Mouse (Mus musculus) liver, embryonic 16.5 days (tissue): ENCODE results near the gene Fam32a. TPM values are rescaled to one million over a fixed set of nuclear protein-coding genes. Genes with fewer than 3 reads are reported as not detected.
A peak's percentile ranks its signal among the peaks of the same experiment; 100 is the strongest.

Source experiments
- ATAC-seq: fragments of 200-750 bp; cut with Nextera tagmentation; 2 replicates; pipeline ENCODE4 v1.8.0; 2017; ENCODE audit warnings: low read depth, mild to moderate bottlenecking, moderate number of reproducible peaks, moderate library complexity
- H3K27ac ChIP-seq: fragments of 300-500 bp; sonication (generic); 2 replicates; pipeline ENCODE4 v1.5.1; 2014; ENCODE audit warnings: mild to moderate bottlenecking, low read length
- H3K27me3 ChIP-seq: fragments of 300-500 bp; sonication (generic); 2 replicates; pipeline ENCODE4 v1.6.1; 2014; ENCODE audit warnings: low read depth, low read length, mixed read lengths; ENCODE audit not compliant: control insufficient read depth, insufficient read depth
- H3K36me3 ChIP-seq: fragments of 300-500 bp; sonication (generic); 2 replicates; pipeline ENCODE4 v1.6.1; 2014; ENCODE audit warnings: mild to moderate bottlenecking; ENCODE audit not compliant: control insufficient read depth, insufficient read depth
- H3K4me1 ChIP-seq: fragments of 300-500 bp; sonication (generic); 2 replicates; pipeline ENCODE4 v1.6.1; 2014; ENCODE audit warnings: low read depth, low read length, mixed read lengths; ENCODE audit not compliant: control insufficient read depth
- H3K4me2 ChIP-seq: fragments of 300-500 bp; sonication (generic); 2 replicates; pipeline ENCODE4 v1.6.1; 2014; ENCODE audit warnings: low read depth, low read length, mixed read lengths
- H3K4me3 ChIP-seq: fragments of 300-500 bp; sonication (generic); 2 replicates; pipeline ENCODE4 v1.5.1; 2014; ENCODE audit warnings: low read depth, mild to moderate bottlenecking, low read length
- H3K9ac ChIP-seq: fragments of 300-500 bp; sonication (generic); 2 replicates; pipeline ENCODE4 v1.6.1; 2014; ENCODE audit warnings: low read depth, low read length
- H3K9me3 ChIP-seq: fragments of 300-500 bp; sonication (generic); replicated peaks from 2 replicates; pipeline ENCODE4 v1.6.1; 2016; ENCODE audit warnings: low read length; ENCODE audit not compliant: control insufficient read depth
- WGBS: fragments of 180-500 bp; shearing (Covaris S2); extraction: QIAGEN DNeasy Blood & Tissue Kit; methylation state at CpG from one replicate; pipeline ENCODE4 v1.1.7; 2014; ENCODE audit not compliant: insufficient replicate concordance; 5-methylcytosine and 5-hydroxymethylcytosine counted together
- polyA plus RNA-seq: library from polyadenylated mRNA; unstranded; fragments of >200 nt; fragmentation: Nextera tagmentation; extraction: Ambion mirVana; gene quantifications from 2 replicates; pipeline ENCODE4 v1.2.1, GENCODE M21; 2015

Gene Fam32a
- polyA plus RNA-seq, 1 experiment from 2014 or later = 32.5 TPM

GRCm38 (mm10) chr8:72257902-72258238 is 38.3 kb downstream of the Fam32a start:
- Histone ChIP-seq H3K9ac (no peak overlapping the region), H3K27me3 (no peaks in the 10 kb centered on the region), H3K4me1 (no peaks in the 10 kb centered on the region), H3K27ac (no peak overlapping the region), H3K9me3 (no peaks in the 10 kb centered on the region), H3K36me3 (no peaks in the 10 kb centered on the region; the same call in 1 of the 2 replicates), H3K4me3 (no peak overlapping the region), H3K4me2 (no peak overlapping the region)
- WGBS = 75% methylated on average over 1 of the region's 1 CpGs
- no peak for ATAC-seq

GRCm38 (mm10) chr8:72259862-72260261 is 40.3 kb downstream of the Fam32a start:
- no peak overlapping the region for H3K4me3 ChIP-seq
- 0 out of 2 replicates have a peak, but pooled peaks have one; percentile 28 for ATAC-seq

GRCm38 (mm10) chr8:72260585-72260984 is 41.1 kb downstream of the Fam32a start:
- Histone ChIP-seq H3K9ac (no peak overlapping the region), H3K27me3 (no peaks in the 10 kb centered on the region), H3K4me3 (no peak overlapping the region), H3K4me2 (no peak overlapping the region), H3K9me3 (no peaks in the 10 kb centered on the region), H3K4me1 (no peaks in the 10 kb centered on the region), H3K36me3 (no peaks in the 10 kb centered on the region), H3K27ac (no peak overlapping the region)
- WGBS = 51% methylated on average over 4 of the region's 4 CpGs
- no peak for ATAC-seq

More at GRCm38 (mm10) chr8:72259862-72260261, 40.3 kb downstream of the Fam32a start:
- H3K4me1 ChIP-seq = no peaks in the 10 kb centered on the region
- no peak overlapping the region for H3K9ac ChIP-seq
- no peak overlapping the region for H3K27ac ChIP-seq
- no peaks in the 10 kb centered on the region for H3K9me3 ChIP-seq
- H3K36me3 ChIP-seq = no peaks in the 10 kb centered on the region
- WGBS = 58% methylated on average over 2 of the region's 2 CpGs
- no peak overlapping the region for H3K4me2 ChIP-seq
- H3K27me3 ChIP-seq = no peaks in the 10 kb centered on the region

- WGBS = 31% methylated on average over 2 of the region's 2 CpGs
- no peak overlapping the region for H3K9ac ChIP-seq
- no peaks in the 10 kb centered on the region for H3K9me3 ChIP-seq
- H3K4me2 ChIP-seq = no peak overlapping the region
- H3K36me3 ChIP-seq = no peaks in the 10 kb centered on the region
- no peaks in the 10 kb centered on the region for H3K27me3 ChIP-seq
- ATAC-seq = no peak
- H3K27ac ChIP-seq = no peak overlapping the region
- H3K4me1 ChIP-seq = no peaks in the 10 kb centered on the region
- no peak overlapping the region for H3K4me3 ChIP-seq
Measured at GRCm38 (mm10) chr8:72261019-72261418, 41.5 kb downstream of the Fam32a start.

- Histone ChIP-seq H3K36me3 (no peaks in the 10 kb centered on the region), H3K27me3 (no peaks in the 10 kb centered on the region), H3K9me3 (no peaks in the 10 kb centered on the region), H3K4me2 (no peak overlapping the region), H3K4me1 (no peaks in the 10 kb centered on the region), H3K9ac (no peak overlapping the region), H3K4me3 (no peak overlapping the region), H3K27ac (no peak overlapping the region)
- ATAC-seq = no peak
Measured at GRCm38 (mm10) chr8:72261431-72261830, 41.9 kb downstream of the Fam32a start.

GRCm38 (mm10) chr8:72261872-72262271 is 42.3 kb downstream of the Fam32a start:
- 50% methylated on average over 5 of the region's 5 CpGs for WGBS

GRCm38 (mm10) chr8:72262756-72263155 is 43.2 kb downstream of the Fam32a start:
- no peaks in the 10 kb centered on the region for H3K36me3 ChIP-seq
- no peak overlapping the region for H3K9ac ChIP-seq
- H3K4me3 ChIP-seq = no peak overlapping the region
- no peaks in the 10 kb centered on the region for H3K9me3 ChIP-seq
- no peak overlapping the region for H3K27ac ChIP-seq
- H3K4me2 ChIP-seq = no peak overlapping the region
- H3K27me3 ChIP-seq = no peaks in the 10 kb centered on the region
- WGBS = 77% methylated on average over 2 of the region's 2 CpGs
- ATAC-seq = no peak
- no peaks in the 10 kb centered on the region for H3K4me1 ChIP-seq

More at GRCm38 (mm10) chr8:72261872-72262271, 42.3 kb downstream of the Fam32a start:
- Histone ChIP-seq H3K36me3 (no peaks in the 10 kb centered on the region), H3K4me3 (no peak overlapping the region), H3K27me3 (no peaks in the 10 kb centered on the region), H3K9me3 (no peaks in the 10 kb centered on the region), H3K4me2 (no peak overlapping the region), H3K27ac (no peak overlapping the region), H3K4me1 (no peaks in the 10 kb centered on the region), H3K9ac (no peak overlapping the region)
- ATAC-seq = no peak

GRCm38 (mm10) chr8:72263451-72263850 is 43.9 kb downstream of the Fam32a start:
- Histone ChIP-seq H3K9ac (no peak overlapping the region), H3K4me2 (no peak overlapping the region), H3K27me3 (no peaks in the 10 kb centered on the region), H3K9me3 (no peaks in the 10 kb centered on the region), H3K4me3 (no peak overlapping the region), H3K27ac (no peak overlapping the region), H3K36me3 (no peaks in the 10 kb centered on the region), H3K4me1 (peaks cover 5% of the 10 kb centered on the region)
- 53% methylated on average over 7 of the region's 7 CpGs for WGBS
- ATAC-seq = no peak

- H3K27me3 ChIP-seq = no peaks in the 10 kb centered on the region
- H3K4me3 ChIP-seq = no peak overlapping the region
- H3K9ac ChIP-seq = no peak overlapping the region
- peaks cover 9% of the 10 kb centered on the region for H3K4me1 ChIP-seq
- no peak for ATAC-seq
- H3K27ac ChIP-seq = no peak overlapping the region
- no peaks in the 10 kb centered on the region for H3K9me3 ChIP-seq
- WGBS = 49% methylated on average over 5 of the region's 7 CpGs
- no peaks in the 10 kb centered on the region for H3K36me3 ChIP-seq
- no peak overlapping the region for H3K4me2 ChIP-seq
Measured at GRCm38 (mm10) chr8:72265342-72265741, 45.8 kb downstream of the Fam32a start.

GRCm38 (mm10) chr8:72266671-72267070 is 47.1 kb downstream of the Fam32a start:
- H3K27me3 ChIP-seq = no peaks in the 10 kb centered on the region
- H3K9ac ChIP-seq = no peak overlapping the region
- no peaks in the 10 kb centered on the region for H3K36me3 ChIP-seq
- H3K27ac ChIP-seq = no peak overlapping the region
- peaks cover 16% of the 10 kb centered on the region for H3K4me1 ChIP-seq
- no peaks in the 10 kb centered on the region for H3K9me3 ChIP-seq
- no peak for ATAC-seq
- H3K4me2 ChIP-seq = no peak overlapping the region
- H3K4me3 ChIP-seq = no peak overlapping the region
